Mouse (Mus musculus) heart, postnatal 36 days (tissue): ENCODE data around the gene H2-Q6. TPM values are rescaled to one million over a fixed set of nuclear protein-coding genes. Genes with fewer than 3 reads are reported as not detected.
"Not testable (repeated sequence)": the region's sequence is repeated elsewhere in the genome, so short reads cannot be mapped to it uniquely, and the experiment has no call there.

ENCODE experiments used
- DNase-seq, 2 experiments: peaks; one replicate each; pipeline ENCODE4 v3.0.0; 2021 to 2022
- intact Hi-C: fragments of 180-260 bp; cut with DNase I; formaldehyde crosslinking; loops from one replicate; pipeline ENCODE4 v1.15.1; 2025
- total RNA-seq, 2 experiments: library from RNA; stranded (reverse); gene quantifications; 2 replicates each; pipeline ENCODE4 v1.2.3; 2021

Gene H2-Q6
- total RNA-seq, 2 experiments from 2014 or later, result 0.78 to 1.6 TPM

DNA sequence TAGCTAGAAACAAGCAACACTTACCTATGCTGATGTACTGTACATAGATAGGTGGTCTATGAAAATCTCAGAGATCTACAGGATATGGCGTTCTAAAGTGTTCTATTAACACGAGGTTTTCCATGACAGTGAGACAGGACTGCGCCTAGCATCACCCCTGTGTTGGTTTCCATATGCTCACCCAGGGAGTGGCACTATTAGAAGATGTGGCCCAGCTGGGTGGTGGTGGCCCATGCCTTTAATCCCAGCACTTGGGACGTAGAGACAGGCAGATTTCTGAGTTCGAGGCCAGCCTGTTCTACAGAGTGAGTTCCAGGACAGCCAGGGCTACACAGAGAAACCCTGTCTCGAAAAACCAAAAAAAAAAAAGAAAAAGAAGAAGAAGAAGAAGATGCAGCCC is 6.0 kb downstream of the H2-Q6 start:
- DNase-seq, intact Hi-C loops: not testable (repeated sequence)

DNA sequence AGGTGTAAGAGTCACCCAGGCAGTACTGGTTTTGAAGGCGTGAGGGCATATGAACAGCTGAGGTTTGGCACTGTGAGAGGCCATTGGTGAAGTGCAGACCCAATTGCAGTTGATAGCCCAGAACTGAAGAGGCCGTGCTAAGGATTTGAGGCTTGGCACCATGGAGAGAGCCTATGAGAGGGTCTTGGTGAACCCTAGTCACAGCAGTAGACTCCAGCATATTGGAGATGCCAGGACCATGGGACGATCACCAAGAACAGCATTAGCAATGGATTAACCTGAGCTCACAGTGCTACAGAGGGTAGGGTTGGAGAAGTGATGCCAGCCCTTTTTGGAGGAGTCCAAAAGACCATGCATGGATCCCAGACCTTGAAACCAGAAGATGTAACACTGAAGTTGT is 7.5 kb downstream of the H2-Q6 start:
- not testable (repeated sequence) for DNase-seq

DNA sequence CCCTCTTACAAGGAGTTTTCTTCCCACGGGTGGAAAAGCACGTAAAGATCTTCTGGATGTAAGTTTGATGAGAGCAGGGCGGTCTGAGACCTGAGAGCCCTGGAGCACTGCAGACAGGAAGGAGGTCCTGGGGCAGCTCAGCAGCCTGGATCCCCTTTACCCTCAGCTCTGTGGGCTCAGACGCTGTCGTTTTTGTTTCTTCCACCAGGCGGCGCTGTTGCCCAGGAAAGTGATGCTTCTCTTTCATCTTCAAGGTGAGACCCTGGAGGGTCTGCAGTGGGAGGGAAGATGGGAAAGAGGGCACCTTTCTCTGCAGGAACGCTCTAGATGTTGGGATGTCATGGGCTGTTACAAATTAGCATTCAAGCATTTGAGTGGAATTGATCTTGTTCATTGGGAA is 10.2 kb downstream of the H2-Q6 start:
- DNase-seq, intact Hi-C loops: not testable (repeated sequence)

More for the DNA sequence above, 7.5 kb downstream of the H2-Q6 start:
- intact Hi-C loops, result not testable (repeated sequence)

DNA sequence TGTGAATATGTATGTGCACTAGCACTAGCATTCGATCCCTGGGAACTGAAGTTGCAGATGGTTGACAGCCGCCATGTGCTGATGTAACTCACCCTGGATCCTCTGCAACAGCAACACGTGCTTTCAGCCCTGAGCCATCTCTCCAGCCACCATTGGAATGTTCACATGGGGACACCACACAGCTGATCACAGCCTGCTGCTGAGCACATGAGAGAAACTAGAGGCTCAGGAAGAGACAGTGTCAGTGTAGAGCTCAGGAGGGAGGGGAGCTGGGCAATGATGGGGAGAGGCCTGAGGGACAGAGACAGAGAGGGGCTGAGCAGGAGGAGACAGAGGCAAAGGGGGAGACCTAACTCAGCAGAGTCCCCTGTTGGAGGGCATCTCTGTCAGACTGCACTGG is 10.9 kb downstream of the H2-Q6 start:
- DNase-seq, intact Hi-C loops: not testable (repeated sequence)

DNA sequence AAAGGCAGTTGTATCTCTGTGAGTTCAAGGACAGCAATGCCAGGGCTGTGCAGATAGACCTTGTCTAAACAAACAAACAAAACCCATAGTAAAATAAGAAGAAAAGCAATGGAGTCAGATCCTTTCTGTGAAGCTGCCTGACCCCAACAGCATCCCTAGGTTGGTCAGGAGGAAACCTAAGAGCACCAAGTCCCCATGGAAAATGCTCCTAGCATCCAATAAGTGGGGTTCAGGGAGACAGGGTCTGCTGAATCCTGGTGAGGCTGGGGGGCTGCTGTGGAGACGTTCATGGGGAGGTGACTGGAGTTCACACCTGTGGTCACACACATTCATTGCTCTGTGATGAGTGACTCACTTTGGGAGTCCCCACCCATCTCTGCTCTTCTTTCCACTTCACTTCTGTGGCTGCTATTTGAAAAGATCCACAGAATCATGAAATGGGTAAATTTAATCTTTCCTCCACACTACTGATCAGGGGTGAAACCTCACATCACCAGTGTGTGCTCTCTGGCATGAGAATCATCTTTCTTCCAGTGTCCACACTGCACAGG is 12.8 kb downstream of the H2-Q6 start:
- intact Hi-C loops, DNase-seq: not testable (repeated sequence)

DNA sequence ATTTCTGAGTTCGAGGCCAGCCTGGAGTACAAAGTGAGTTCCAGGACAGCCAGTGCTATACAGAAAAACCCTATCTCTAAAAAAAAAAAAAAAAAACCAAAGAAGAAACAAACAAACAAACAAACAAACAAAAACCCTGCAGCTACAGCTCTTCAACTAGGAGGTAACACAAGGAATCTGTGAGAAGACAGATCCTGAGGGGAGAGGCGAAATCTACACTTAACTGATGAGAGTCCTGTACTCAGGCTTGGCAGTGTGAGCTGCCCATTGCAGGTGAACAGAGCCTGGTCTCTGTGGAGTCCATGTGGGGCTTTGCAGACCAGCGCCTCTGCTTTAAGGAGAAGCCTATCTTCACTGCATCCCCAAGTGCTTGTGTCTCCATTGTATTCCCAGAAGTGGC is 13.7 kb downstream of the H2-Q6 start:
- DNase-seq, intact Hi-C loops: not testable (repeated sequence)

DNA sequence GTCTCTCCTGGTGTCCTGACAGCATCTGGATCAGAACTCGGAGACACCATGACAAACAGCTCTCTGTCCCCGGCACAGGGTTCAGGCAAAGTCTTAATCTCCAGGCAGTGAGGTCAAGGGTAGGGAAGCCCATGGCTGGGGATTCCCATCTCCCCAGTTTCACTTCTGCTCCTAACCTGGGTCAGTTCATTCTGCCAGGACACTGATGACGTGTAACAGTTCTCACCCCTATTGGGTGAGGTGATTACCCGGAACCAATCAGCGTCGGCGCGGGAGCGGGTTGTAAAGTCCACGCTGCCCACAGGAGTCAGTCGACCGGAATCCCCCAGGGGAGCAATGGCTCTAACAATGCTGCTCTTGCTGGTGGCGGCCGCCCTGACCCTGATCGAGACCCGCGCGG is 14.2 kb downstream of the H2-Q6 start, which contains the start of gene H2-Q7:
H2-Q7 (plus strand) TSS at position 271 of the 400 bp plus-strand sequence.
- intact Hi-C loops, result not testable (repeated sequence)

DNA sequence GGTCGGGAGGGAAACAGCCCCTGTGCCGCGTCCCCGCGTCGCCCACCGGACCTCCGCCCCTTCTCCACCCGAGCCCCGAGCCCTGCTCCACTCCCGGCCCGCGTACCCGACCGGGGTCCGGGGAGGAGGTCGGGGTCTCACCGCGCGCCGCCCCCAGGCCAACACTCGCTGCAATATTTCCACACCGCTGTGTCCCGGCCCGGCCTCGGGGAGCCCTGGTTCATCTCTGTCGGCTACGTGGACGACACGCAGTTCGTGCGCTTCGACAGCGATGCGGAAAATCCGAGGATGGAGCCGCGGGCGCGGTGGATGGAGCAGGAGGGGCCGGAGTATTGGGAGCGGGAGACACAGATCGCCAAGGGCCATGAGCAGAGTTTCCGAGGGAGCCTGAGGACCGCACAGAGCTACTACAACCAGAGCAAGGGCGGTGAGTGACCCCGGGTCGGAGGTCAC is 14.7 kb downstream of the H2-Q6 start:
- intact Hi-C loops, result not testable (repeated sequence)
- peak in 1 of 2 experiments; percentile 13 for DNase-seq

More for the DNA sequence above, 14.2 kb downstream of the H2-Q6 start, which contains the start of gene H2-Q7:
- DNase-seq, result peak; percentile 79 to 80

DNA sequence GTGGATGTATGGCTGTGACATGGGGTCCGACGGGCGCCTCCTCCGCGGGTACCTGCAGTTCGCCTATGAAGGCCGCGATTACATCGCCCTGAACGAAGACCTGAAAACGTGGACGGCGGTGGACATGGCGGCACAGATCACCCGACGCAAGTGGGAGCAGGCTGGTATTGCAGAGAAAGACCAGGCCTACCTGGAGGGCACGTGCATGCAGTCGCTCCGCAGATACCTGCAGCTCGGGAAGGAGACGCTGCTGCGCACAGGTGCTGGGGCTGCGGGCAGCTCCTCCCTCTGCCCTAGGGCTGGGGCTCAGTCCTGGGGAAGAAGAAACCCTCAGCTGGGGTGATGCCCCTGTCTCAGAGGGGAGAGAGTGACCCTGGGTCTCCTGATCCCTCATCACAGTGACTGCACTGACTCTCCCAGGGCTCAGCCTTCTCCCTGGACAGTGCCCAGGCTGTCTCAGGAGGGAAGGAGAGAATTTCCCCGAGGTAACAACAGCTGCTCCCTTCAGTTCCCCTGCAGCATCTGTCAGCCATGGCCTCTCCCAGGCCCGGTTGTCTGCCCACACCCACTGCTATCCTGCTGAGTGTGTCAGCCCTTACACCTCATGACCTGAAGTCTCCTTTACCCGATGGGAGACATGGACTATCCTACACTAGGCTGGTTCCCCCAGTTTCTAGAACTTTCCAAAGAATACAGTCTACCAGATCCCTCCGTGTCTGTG is 15.4 kb downstream of the H2-Q6 start:
- intact Hi-C loops, DNase-seq: not testable (repeated sequence)

DNA sequence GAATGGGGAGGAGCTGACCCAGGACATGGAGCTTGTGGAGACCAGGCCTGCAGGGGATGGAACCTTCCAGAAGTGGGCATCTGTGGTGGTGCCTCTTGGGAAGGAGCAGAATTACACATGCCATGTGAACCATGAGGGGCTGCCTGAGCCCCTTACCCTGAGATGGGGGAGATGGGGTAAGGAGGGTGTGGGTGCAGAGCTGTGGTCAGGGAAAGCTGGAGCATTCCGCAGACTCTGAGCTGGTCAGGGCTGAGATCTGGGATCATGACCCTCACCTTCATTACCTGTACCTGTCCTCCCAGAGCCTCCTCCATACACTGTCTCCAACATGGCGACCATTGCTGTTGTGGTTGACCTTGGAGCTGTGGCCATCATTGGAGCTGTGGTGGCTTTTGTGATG is 17.7 kb downstream of the H2-Q6 start:
- DNase-seq, intact Hi-C loops: not testable (repeated sequence)

DNA sequence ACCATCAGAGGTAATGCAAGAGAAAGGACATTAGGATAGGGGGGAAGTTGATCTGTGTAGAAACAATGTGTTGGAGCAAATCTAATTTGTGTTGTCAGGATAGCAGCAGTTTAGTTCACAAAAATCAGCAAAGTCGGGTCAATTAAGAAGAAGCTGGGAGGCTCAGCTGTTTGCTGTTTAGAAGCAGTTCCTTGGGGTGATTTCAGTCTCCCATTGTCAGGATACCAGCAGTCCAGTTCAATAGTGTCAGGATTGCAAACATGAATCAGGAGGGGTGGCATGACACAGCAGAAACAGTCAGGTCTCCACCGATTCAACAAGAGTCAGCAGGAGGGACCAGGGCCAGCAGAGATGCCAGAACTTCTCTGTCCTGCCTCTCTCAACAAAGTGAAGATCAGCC is 19.9 kb downstream of the H2-Q6 start:
- intact Hi-C loops, DNase-seq: not testable (repeated sequence)

DNA sequence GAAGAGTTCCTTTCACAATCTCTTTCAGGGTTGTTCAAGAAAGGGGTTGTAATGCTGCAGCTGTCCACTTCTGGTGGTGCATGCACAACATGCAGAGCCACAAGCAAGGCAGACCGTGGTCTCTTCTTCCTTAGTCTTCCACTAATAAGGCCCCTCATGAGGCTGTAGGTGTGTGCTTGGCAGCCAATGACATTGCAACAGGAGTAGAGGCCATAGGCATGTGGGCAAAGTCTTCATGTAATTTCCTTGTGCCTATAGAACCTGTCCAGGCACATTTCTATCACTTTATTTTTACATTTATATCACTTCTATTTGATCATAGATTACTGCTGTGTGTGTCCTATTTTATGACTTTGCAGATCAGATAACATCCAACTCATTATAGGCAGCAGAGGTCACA is 33.6 kb downstream of the H2-Q6 start:
- intact Hi-C loops, DNase-seq: not testable (repeated sequence)

DNA sequence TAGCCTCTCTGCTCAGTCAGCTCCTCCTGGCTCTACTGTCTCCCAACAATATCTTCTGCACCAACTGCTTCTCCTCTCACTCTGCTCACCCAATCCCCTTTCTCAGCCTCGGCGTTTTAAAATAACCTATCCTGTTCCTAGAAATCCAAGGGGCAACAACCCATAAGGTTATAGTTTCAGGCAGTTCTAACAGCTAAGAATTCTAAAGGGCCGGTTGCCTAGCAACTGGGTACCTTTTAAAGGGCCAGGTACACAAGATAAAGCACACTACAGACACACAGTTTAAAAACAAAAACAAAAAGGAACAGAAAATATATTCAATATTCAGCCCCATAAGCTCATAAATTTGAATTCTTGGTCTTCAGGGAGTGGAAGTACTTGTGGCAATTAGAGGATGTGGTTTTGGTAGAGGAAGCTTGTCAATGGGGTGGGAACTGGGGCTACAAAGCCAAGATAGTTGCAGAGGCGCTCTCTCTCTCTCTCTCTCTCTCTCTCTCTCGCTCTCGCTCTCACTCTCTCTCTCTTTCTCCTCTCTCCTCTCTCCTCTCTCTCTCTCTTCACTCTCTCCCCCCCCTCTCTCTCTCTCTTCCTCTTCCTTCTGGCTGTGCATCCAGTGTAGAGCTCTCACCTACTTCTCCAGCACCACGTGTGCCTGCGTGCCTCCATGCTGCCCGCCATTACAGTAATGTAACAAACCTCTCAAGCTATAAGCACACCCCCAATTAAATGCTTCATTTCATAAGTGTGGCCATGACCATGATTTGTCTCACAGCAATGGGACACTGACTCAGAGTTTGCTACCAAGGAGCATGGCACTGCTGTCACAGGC is 36.1 kb downstream of the H2-Q6 start:
- intact Hi-C loops, DNase-seq: not testable (repeated sequence)

DNA sequence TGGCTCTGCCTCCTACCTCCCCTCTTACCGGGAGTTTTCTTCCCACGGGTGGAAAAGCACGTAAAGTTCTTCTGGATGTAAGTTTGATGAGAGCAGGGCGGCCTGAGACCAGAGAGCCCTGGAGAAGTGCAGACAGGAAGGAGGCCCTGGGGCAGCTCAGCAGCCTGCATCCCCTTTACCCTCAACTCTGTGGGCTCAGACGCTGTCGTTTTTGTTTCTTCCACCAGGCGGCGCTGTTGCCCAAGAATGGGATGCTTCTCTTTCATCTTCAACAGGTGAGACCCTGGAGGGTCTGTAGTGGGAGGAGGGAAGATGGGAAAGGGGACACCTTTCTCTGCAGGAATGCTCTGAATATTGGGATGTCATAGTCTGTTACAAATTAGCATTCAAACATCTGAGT is 41.0 kb downstream of the H2-Q6 start:
- DNase-seq, intact Hi-C loops: not testable (repeated sequence)

DNA sequence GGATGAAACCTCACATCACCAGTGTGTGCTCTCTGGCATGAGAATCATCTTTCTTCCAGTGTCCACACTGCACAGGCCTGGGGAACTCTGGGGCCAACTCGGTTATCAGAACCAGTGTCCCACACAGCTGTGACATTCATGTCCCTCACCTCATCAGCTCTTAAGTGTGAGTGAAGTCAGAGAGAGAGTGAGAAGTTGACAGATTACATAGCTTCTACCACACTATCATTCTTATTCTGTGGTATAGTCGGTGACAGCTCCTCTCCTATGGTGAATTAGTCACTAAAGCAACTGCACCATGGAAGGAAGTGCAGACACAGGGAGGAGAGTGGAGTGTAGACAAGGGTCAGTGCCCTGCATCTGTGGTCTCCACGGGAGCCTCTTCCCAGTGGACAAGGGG is 44.3 kb downstream of the H2-Q6 start:
- DNase-seq, intact Hi-C loops: not testable (repeated sequence)

DNA sequence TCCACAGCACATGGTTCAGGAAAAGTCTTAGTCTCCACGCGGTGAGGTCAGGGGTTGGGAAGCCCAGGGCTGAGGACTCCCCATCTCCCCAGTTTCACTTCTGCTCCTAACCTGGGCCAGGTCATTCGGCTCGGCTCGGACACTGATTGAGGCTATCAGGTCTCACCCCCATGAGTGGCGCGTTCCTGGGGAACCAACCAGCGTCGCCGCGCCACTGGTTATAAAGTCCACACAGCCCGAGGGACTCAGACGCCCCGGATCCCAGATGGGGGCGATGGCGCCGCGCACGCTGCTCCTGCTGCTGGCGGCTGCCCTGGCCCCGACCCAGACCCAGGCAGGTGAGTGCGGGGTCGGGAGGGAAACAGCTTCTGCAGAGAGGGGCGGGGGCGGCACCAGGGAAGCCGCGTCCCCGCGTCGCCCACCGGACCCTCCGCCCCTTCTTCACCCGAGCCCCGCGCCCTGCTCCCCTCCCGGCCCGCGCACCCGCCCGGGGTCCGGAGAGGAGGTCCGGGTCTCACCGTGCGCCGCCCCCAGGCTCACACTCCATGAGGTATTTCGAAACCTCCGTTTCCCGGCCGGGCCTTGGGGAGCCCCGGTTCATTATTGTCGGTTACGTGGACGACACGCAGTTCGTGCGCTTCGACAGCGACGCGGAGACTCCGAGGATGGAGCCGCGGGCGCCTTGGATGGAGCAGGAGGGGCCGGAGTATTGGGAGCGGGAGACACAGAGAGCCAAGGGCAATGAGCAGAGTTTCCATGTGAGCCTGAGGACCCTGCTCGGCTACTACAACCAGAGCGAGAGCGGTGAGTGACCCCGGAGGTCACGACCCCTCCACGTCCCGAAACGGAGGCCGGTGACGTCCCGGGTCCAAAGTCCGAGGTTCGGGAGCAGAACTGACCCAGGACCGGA is 45.4 kb downstream of the H2-Q6 start, which contains the start of gene H2-Q10:
H2-Q10 (plus strand) TSS at position 248 of the 910 bp plus-strand sequence.
- DNase-seq, result no peak
- intact Hi-C loops, result no loop called here
